Mouse (Mus musculus): Measurements from ENCODE around the gene Vwa2. TPM values are rescaled to one million over a fixed set of nuclear protein-coding genes. Genes with fewer than 3 reads are reported as not detected.

The Vwa2 gene
- polyA plus RNA-seq, 1 experiment, result 0.02 TPM

DNA sequence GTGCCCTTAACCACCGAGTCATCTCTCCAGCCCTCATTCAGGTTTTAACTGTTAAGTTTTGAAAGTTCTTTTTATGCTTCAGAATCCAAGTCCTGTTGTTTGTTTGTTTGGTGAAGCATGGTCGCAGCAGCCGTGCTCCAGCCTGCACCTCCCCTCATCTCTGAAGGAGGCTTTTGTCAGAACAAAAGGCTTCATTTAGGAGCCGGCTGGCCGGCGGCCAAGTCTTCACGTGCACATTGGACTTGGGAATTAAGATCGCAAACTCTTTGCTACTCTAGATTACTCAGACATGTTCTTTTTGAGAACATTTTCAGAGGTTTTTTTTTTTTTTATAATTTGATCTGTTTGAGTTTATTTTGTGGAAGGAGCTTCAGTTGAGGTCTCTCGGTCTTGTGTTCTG is 38.7 kb upstream of the Vwa2 start:
- no peaks in the 10 kb centered on the region for H3K36me3 ChIP-seq (ENCODE audit: control insufficient read depth, insufficient read depth)
- no peak overlapping the region for H3K4me3 ChIP-seq (ENCODE audit: insufficient read depth, poor library complexity, severe bottlenecking)
- H3K79me2 ChIP-seq (ENCODE audit: control insufficient read depth, insufficient read depth), result no peaks in the 10 kb centered on the region
- no peaks in the 10 kb centered on the region for H3K79me3 ChIP-seq (ENCODE audit: low read depth)
- H3K27me3 ChIP-seq (ENCODE audit: control insufficient read depth, insufficient read depth, insufficient read length), result no peaks in the 10 kb centered on the region
- no peak overlapping the region for H3ac ChIP-seq (ENCODE audit: control insufficient read depth, insufficient read length, low read depth)
- no peak for TF ChIP-seq MAX (IDR thresholded peaks at IDR 0.05)
- TF ChIP-seq FOSL1 (IDR thresholded peaks at IDR 0.05; ENCODE audit: insufficient read depth, low read length, poor library complexity, severe bottlenecking), result no peak
- TF ChIP-seq CTCF (IDR thresholded peaks at IDR 0.05; ENCODE audit: control insufficient read depth, insufficient read depth, insufficient read length), result no peak
- no peak for TF ChIP-seq MYOG (IDR thresholded peaks at IDR 0.05; ENCODE audit: control insufficient read depth, extremely low read depth, insufficient read length)
- TF ChIP-seq USF1 (IDR thresholded peaks at IDR 0.05; ENCODE audit: low read depth), result no peak
- TF ChIP-seq CEBPB (IDR thresholded peaks at IDR 0.05; ENCODE audit: low read depth), result no peak
- no peak for TF ChIP-seq MYOD1 (IDR thresholded peaks at IDR 0.05; ENCODE audit: control insufficient read depth, insufficient read length, low read depth)

DNA sequence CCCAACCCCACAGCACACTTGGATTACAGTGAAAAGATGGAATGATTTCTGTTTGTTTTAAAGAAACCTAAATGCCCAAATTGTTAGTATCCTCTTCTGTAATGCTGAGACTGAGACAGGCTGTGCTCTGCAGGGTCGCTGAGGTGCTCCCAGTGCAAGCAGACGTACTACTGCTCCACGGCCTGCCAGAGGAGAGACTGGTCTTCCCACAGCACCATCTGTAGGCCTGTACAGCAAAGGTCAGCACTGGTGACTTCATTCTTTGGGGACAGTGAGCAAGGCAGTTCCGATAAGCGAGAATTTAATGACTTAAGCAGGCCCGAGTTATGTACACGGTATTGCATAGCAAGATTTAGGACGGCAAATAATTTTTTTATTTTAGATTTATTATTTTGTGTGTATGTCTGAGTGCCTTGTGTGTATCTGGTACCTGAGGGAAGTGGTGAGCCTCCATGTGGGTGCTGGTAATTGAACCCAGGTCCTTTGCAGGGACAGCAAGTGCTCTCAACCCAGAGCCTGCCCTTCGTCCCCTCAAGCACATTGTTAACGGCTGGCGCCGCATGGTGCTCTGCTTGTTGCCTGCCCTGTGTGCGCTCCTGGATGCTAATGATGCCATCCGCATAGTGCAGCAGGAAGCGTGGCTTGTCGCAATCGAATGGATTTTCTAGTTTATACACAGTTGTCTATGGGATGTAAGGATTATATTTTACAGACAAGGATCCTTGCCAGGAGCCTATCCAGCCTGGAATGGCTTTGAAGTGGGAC is 34.9 kb upstream of the Vwa2 start:
- Histone ChIP-seq H3ac (ENCODE audit: control insufficient read depth, insufficient read length, low read depth) (no peak overlapping the region), H3K36me3 (ENCODE audit: control insufficient read depth, insufficient read depth) (no peaks in the 10 kb centered on the region), H3K27me3 (ENCODE audit: control insufficient read depth, insufficient read depth, insufficient read length) (no peaks in the 10 kb centered on the region), H3K4me3 (ENCODE audit: insufficient read depth, poor library complexity, severe bottlenecking) (no peak overlapping the region), H3K79me3 (ENCODE audit: low read depth) (no peaks in the 10 kb centered on the region), H3K79me2 (ENCODE audit: control insufficient read depth, insufficient read depth) (no peaks in the 10 kb centered on the region)
- no peak for TF ChIP-seq CTCF (IDR thresholded peaks at IDR 0.05; ENCODE audit: control insufficient read depth, insufficient read depth, insufficient read length)
- TF ChIP-seq CEBPB (IDR thresholded peaks at IDR 0.05; ENCODE audit: low read depth), result no peak
- no peak for TF ChIP-seq FOSL1 (IDR thresholded peaks at IDR 0.05; ENCODE audit: insufficient read depth, low read length, poor library complexity, severe bottlenecking)
- no peak for TF ChIP-seq USF1 (IDR thresholded peaks at IDR 0.05; ENCODE audit: low read depth)
- no peak for TF ChIP-seq MYOD1 (IDR thresholded peaks at IDR 0.05; ENCODE audit: control insufficient read depth, insufficient read length, low read depth)
- TF ChIP-seq MAX (IDR thresholded peaks at IDR 0.05), result no peak
- TF ChIP-seq MYOG (IDR thresholded peaks at IDR 0.05; ENCODE audit: control insufficient read depth, extremely low read depth, insufficient read length), result no peak

DNA sequence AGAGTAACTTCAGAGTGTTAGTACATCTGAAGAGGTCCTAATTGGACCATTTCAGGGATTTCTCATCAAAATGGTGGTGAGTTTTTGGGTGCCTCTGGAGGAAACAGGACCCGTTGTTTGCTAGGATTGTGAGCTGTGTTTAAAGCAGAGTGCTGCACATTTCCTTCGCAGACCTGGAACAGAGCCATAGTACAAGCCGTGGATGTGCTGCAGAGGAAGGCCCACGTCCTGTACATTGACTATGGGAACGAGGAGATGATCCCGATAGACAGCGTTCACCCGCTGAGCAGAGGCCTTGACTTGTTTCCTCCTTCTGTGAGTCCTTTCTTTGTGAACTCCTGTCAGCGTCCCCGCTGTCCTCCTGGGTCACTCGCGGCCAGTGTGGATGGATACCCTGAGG is 31.1 kb upstream of the Vwa2 start:
- no peak overlapping the region for H3K4me3 ChIP-seq (ENCODE audit: insufficient read depth, poor library complexity, severe bottlenecking)
- no peak overlapping the region for H3ac ChIP-seq (ENCODE audit: control insufficient read depth, insufficient read length, low read depth)
- H3K79me2 ChIP-seq (ENCODE audit: control insufficient read depth, insufficient read depth), result no peaks in the 10 kb centered on the region
- H3K27me3 ChIP-seq (ENCODE audit: control insufficient read depth, insufficient read depth, insufficient read length), result no peaks in the 10 kb centered on the region
- TF ChIP-seq CTCF (IDR thresholded peaks at IDR 0.05; ENCODE audit: control insufficient read depth, insufficient read depth, insufficient read length) (no peak), CEBPB (IDR thresholded peaks at IDR 0.05; ENCODE audit: low read depth) (no peak), FOSL1 (IDR thresholded peaks at IDR 0.05; ENCODE audit: insufficient read depth, low read length, poor library complexity, severe bottlenecking) (no peak), USF1 (IDR thresholded peaks at IDR 0.05; ENCODE audit: low read depth) (no peak), MYOG (IDR thresholded peaks at IDR 0.05; ENCODE audit: control insufficient read depth, extremely low read depth, insufficient read length) (no peak), MYOD1 (IDR thresholded peaks at IDR 0.05; ENCODE audit: control insufficient read depth, insufficient read length, low read depth) (no peak), MAX (IDR thresholded peaks at IDR 0.05) (no peak)
- no peaks in the 10 kb centered on the region for H3K36me3 ChIP-seq (ENCODE audit: control insufficient read depth, insufficient read depth)
- no peaks in the 10 kb centered on the region for H3K79me3 ChIP-seq (ENCODE audit: low read depth)

DNA sequence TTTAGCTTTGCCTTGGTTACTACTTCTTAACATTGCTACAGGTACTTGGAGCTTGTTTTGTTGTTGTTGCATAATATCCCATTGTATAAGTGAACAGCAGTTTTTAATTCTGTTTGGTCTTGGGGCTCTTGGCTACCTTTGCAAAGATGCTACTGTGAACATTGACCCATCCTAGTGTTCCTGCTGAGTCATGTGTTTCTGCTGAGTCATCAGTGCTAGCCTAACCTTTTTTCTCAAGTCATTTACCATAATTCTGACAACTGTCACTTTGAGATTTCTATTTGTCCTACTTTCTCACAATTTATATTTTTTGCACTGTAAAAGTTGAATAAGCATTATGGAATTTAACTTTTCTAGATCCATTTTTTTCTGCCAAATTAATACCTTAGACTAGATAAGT is 21.5 kb upstream of the Vwa2 start:
- no peak overlapping the region for H3ac ChIP-seq (ENCODE audit: control insufficient read depth, insufficient read length, low read depth)
- no peaks in the 10 kb centered on the region for H3K79me2 ChIP-seq (ENCODE audit: control insufficient read depth, insufficient read depth)
- H3K36me3 ChIP-seq (ENCODE audit: control insufficient read depth, insufficient read depth), result no peaks in the 10 kb centered on the region
- TF ChIP-seq FOSL1 (IDR thresholded peaks at IDR 0.05; ENCODE audit: insufficient read depth, low read length, poor library complexity, severe bottlenecking) (no peak), USF1 (IDR thresholded peaks at IDR 0.05; ENCODE audit: low read depth) (no peak), MYOG (IDR thresholded peaks at IDR 0.05; ENCODE audit: control insufficient read depth, extremely low read depth, insufficient read length) (no peak), CTCF (IDR thresholded peaks at IDR 0.05; ENCODE audit: control insufficient read depth, insufficient read depth, insufficient read length) (no peak), CEBPB (IDR thresholded peaks at IDR 0.05; ENCODE audit: low read depth) (no peak), MAX (IDR thresholded peaks at IDR 0.05) (no peak), MYOD1 (IDR thresholded peaks at IDR 0.05; ENCODE audit: control insufficient read depth, insufficient read length, low read depth) (no peak)
- no peaks in the 10 kb centered on the region for H3K27me3 ChIP-seq (ENCODE audit: control insufficient read depth, insufficient read depth, insufficient read length)
- H3K79me3 ChIP-seq (ENCODE audit: low read depth), result no peaks in the 10 kb centered on the region
- H3K4me3 ChIP-seq (ENCODE audit: insufficient read depth, poor library complexity, severe bottlenecking), result no peak overlapping the region

DNA sequence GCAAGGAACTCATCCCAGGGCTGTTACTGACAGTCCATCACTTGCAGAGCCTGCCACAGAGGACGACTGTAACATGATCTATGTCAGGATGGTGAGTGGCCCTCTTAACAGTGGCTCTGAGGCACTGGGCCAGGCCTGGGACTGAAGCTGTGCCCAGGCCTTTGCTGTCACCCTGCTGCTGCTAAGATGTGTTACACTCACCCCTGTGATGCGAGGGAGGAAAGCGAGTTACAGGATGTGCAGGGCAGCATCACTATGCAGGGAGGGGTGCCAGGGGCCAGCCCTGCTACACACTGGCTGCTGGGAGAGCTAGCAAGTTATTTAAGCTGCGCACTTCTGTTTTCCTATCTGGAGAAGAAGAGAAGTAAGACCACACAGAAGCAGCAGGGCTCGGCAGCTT is 17.6 kb upstream of the Vwa2 start:
- Histone ChIP-seq H3ac (ENCODE audit: control insufficient read depth, insufficient read length, low read depth) (no peak overlapping the region), H3K79me3 (ENCODE audit: low read depth) (no peaks in the 10 kb centered on the region), H3K79me2 (ENCODE audit: control insufficient read depth, insufficient read depth) (no peaks in the 10 kb centered on the region), H3K27me3 (ENCODE audit: control insufficient read depth, insufficient read depth, insufficient read length) (no peaks in the 10 kb centered on the region), H3K4me3 (ENCODE audit: insufficient read depth, poor library complexity, severe bottlenecking) (no peak overlapping the region), H3K36me3 (ENCODE audit: control insufficient read depth, insufficient read depth) (no peaks in the 10 kb centered on the region)
- TF ChIP-seq USF1 (IDR thresholded peaks at IDR 0.05; ENCODE audit: low read depth), result no peak
- TF ChIP-seq MAX (IDR thresholded peaks at IDR 0.05), result no peak
- TF ChIP-seq MYOG (IDR thresholded peaks at IDR 0.05; ENCODE audit: control insufficient read depth, extremely low read depth, insufficient read length), result no peak
- TF ChIP-seq FOSL1 (IDR thresholded peaks at IDR 0.05; ENCODE audit: insufficient read depth, low read length, poor library complexity, severe bottlenecking), result no peak
- no peak for TF ChIP-seq MYOD1 (IDR thresholded peaks at IDR 0.05; ENCODE audit: control insufficient read depth, insufficient read length, low read depth)
- TF ChIP-seq CTCF (IDR thresholded peaks at IDR 0.05; ENCODE audit: control insufficient read depth, insufficient read depth, insufficient read length), result no peak
- no peak for TF ChIP-seq CEBPB (IDR thresholded peaks at IDR 0.05; ENCODE audit: low read depth)

Data from C2C12 (cell line).